Mouse (Mus musculus): ENCODE measurements around the gene Baz1b. TPM values are rescaled to one million over a fixed set of nuclear protein-coding genes. Genes with fewer than 3 reads are reported as not detected.

Baz1b gene
- polyA plus RNA-seq, 1 experiment from 2014 or later, result 20.9 TPM

DNA sequence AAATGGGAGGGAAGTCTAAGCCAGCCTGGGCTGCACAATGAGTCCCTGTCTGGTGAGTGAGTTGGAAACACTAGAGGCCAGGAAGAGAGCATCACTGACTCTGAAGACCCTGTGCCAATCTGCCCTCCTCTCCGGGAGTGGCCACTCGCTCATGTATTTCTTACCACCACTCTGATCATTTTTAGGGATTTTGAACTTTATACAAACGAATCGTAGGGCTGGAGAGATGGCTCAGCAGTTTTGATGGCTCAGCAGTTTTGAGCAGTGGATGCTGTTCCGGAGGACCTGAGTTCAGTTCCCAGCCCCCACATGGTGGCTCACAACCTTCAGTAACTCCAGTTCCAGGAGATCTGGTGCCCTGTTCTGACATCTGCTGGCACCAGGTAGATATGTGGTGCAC lies 14.1 kb upstream of the Baz1b start:
- H3K27me3 ChIP-seq (replicated peaks; ENCODE audit: control insufficient read depth, insufficient read depth, low read length), result no peaks in the 10 kb centered on the region
- H3K4me3 ChIP-seq (ENCODE audit: low read length), result no peak overlapping the region
- no peak overlapping the region for H3K4me2 ChIP-seq (ENCODE audit: low read depth, low read length)
- H3K4me1 ChIP-seq (ENCODE audit: control insufficient read depth, insufficient read depth, low read length), result peaks cover 5% of the 10 kb centered on the region; the same call in 1 of the 2 replicates
- no peaks in the 10 kb centered on the region for H3K9me3 ChIP-seq (ENCODE audit: control insufficient read depth, low read length)
- peaks cover 3% of the 10 kb centered on the region for H3K36me3 ChIP-seq (ENCODE audit: control insufficient read depth, insufficient read depth, low read length)
- no peak for ATAC-seq
- 95% methylated on average over 5 of the region's 5 CpGs for WGBS
- no peak overlapping the region for H3K27ac ChIP-seq (ENCODE audit: low read length)
- no peak overlapping the region for H3K9ac ChIP-seq (ENCODE audit: low read depth, low read length)

DNA sequence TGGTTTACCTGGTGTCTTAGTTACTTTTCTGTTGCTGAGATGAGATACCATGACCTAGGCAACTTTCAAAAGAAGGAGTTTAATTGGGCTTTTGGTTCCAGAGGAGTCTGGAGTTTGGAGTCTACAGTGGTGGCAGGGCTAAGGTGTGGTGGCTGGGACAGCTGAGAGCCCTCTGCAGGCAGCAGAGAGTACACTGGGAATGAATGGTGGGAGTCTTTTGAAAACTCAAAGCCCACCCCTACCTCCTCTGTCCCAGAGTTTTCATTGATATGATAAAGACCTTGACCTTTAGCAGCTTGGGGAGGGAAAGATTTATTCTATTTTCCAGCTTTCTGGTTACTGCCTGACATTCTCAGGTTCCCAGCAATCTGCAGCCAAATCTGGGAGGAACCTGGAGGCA lies 12.0 kb upstream of the Baz1b start:
- no peaks in the 10 kb centered on the region for H3K9me3 ChIP-seq (ENCODE audit: control insufficient read depth, low read length)
- ATAC-seq, result no peak
- no peaks in the 10 kb centered on the region for H3K27me3 ChIP-seq (replicated peaks; ENCODE audit: control insufficient read depth, insufficient read depth, low read length)
- no peaks in the 10 kb centered on the region for H3K4me1 ChIP-seq (ENCODE audit: control insufficient read depth, insufficient read depth, low read length)
- peaks cover 9% of the 10 kb centered on the region for H3K36me3 ChIP-seq (ENCODE audit: control insufficient read depth, insufficient read depth, low read length)
- no peak overlapping the region for H3K27ac ChIP-seq (ENCODE audit: low read length)
- no peak overlapping the region for H3K9ac ChIP-seq (ENCODE audit: low read depth, low read length)
- H3K4me3 ChIP-seq (ENCODE audit: low read length), result no peak overlapping the region
- H3K4me2 ChIP-seq (ENCODE audit: low read depth, low read length), result no peak overlapping the region

DNA sequence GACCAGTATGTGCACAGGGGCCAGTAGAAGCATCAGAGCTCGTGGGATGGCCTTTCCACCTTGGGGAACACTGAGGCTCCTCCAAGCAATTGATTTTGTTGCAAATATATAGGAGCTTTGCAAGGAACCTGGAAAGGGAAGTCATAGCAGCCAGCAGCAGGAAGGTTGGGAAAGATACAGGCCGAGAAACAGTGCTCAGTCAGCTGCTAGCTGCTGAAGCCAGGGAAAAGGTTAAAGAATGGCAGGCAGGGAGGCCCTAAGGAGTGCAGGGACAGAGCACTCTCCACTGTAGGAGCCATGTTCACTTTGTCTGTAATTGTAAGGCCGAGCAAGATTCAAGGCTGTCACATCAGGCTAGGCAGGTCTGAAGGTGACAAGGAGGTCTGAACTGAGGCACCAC lies 8.5 kb upstream of the Baz1b start:
- Histone ChIP-seq H3K4me3 (ENCODE audit: low read length) (no peak overlapping the region), H3K27me3 (replicated peaks; ENCODE audit: control insufficient read depth, insufficient read depth, low read length) (no peaks in the 10 kb centered on the region), H3K9me3 (ENCODE audit: control insufficient read depth, low read length) (no peaks in the 10 kb centered on the region), H3K27ac (ENCODE audit: low read length) (no peak overlapping the region), H3K4me1 (ENCODE audit: control insufficient read depth, insufficient read depth, low read length) (peaks cover 5% of the 10 kb centered on the region; the same call in 1 of the 2 replicates), H3K36me3 (ENCODE audit: control insufficient read depth, insufficient read depth, low read length) (peaks cover 22% of the 10 kb centered on the region), H3K9ac (ENCODE audit: low read depth, low read length) (no peak overlapping the region), H3K4me2 (ENCODE audit: low read depth, low read length) (no peak overlapping the region)
- WGBS, result 85% methylated on average over 3 of the region's 3 CpGs
- no peak for ATAC-seq

DNA sequence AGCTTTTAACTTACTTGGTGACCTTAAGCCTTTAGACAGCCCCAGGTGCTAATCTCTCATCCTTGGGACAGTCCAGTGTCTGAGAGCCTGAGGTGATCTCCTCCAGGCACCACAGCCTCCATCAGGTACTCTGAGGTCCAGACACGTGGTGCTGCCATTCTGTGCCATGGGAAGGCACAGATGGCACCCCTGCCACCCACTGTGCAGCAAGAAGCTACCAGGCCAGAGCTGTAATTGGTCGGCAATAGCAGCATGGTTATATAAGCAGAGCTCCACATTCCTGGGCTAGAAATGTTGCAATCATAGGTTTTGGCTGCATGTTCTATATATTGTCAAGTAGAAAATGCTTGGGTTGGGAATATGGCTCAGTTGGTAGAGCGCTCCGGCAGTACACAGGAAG lies 8.1 kb upstream of the Baz1b start:
- Histone ChIP-seq H3K27ac (ENCODE audit: low read length) (no peak overlapping the region), H3K9me3 (ENCODE audit: control insufficient read depth, low read length) (no peaks in the 10 kb centered on the region), H3K9ac (ENCODE audit: low read depth, low read length) (no peak overlapping the region), H3K4me3 (ENCODE audit: low read length) (no peak overlapping the region), H3K4me1 (ENCODE audit: control insufficient read depth, insufficient read depth, low read length) (peaks cover 6% of the 10 kb centered on the region; the same call in 1 of the 2 replicates), H3K36me3 (ENCODE audit: control insufficient read depth, insufficient read depth, low read length) (peaks cover 22% of the 10 kb centered on the region), H3K27me3 (replicated peaks; ENCODE audit: control insufficient read depth, insufficient read depth, low read length) (no peaks in the 10 kb centered on the region), H3K4me2 (ENCODE audit: low read depth, low read length) (no peak overlapping the region)
- no peak for ATAC-seq
- 87% methylated on average over 4 of the region's 4 CpGs for WGBS

DNA sequence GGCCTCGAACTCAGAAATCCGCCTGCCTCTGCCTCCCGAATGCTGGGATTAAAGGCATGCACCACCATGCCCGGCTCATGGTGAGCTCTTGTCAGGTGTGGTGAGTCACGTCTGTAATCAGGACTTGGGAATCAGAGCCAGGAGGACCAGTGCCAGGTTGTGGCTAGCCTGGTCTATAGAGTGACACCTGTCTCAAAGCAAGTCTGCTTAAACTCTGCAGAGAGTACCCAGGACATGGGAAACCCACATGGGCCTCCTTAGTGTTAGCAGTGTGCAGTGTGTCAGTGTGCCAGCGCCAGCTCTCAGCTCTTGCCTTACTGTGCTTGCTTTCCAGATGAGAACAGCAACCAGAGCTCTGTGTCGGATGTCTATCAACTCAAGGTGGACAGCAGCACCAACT lies 7.4 kb upstream of the Baz1b start:
- 91% methylated on average over 6 of the region's 7 CpGs for WGBS

DNA sequence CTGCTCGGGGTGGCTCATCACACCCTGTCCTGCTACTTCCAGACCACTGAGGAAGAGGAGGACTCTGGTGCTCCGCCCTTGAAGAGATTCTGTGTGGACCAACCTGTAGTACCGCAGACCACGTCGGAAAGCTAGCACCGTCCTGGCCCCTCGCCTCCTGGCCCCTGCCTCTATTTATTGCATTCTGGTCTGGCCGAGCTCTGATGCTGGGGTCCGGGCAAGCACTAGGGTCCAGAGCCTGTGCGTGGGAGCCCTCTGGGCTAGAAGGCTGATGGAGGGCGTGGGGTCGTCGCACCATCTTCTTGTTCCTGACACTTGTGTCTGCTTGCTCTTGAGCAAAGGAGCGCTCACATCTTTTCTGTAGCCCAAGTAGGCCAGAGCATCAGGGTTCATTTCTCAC lies 6.3 kb upstream of the Baz1b start:
- H3K27me3 ChIP-seq (replicated peaks; ENCODE audit: control insufficient read depth, insufficient read depth, low read length), result no peaks in the 10 kb centered on the region
- peaks cover 22% of the 10 kb centered on the region for H3K36me3 ChIP-seq (ENCODE audit: control insufficient read depth, insufficient read depth, low read length)
- no peak overlapping the region for H3K27ac ChIP-seq (ENCODE audit: low read length)
- WGBS, result 92% methylated on average over 14 of the region's 14 CpGs
- no peak for ATAC-seq
- H3K4me1 ChIP-seq (ENCODE audit: control insufficient read depth, insufficient read depth, low read length), result peaks cover 6% of the 10 kb centered on the region; the same call in 1 of the 2 replicates
- no peaks in the 10 kb centered on the region for H3K9me3 ChIP-seq (ENCODE audit: control insufficient read depth, low read length)
- H3K4me2 ChIP-seq (ENCODE audit: low read depth, low read length), result no peak overlapping the region
- no peak overlapping the region for H3K4me3 ChIP-seq (ENCODE audit: low read length)
- no peak overlapping the region for H3K9ac ChIP-seq (ENCODE audit: low read depth, low read length)

More for the DNA sequence above, 7.4 kb upstream of the Baz1b start:
- Histone ChIP-seq H3K36me3 (ENCODE audit: control insufficient read depth, insufficient read depth, low read length) (peaks cover 22% of the 10 kb centered on the region), H3K4me3 (ENCODE audit: low read length) (no peak overlapping the region), H3K9ac (ENCODE audit: low read depth, low read length) (no peak overlapping the region), H3K27me3 (replicated peaks; ENCODE audit: control insufficient read depth, insufficient read depth, low read length) (no peaks in the 10 kb centered on the region), H3K27ac (ENCODE audit: low read length) (no peak overlapping the region), H3K4me1 (ENCODE audit: control insufficient read depth, insufficient read depth, low read length) (peaks cover 6% of the 10 kb centered on the region; the same call in 1 of the 2 replicates), H3K9me3 (ENCODE audit: control insufficient read depth, low read length) (no peaks in the 10 kb centered on the region), H3K4me2 (ENCODE audit: low read depth, low read length) (no peak overlapping the region)
- ATAC-seq, result no peak

DNA sequence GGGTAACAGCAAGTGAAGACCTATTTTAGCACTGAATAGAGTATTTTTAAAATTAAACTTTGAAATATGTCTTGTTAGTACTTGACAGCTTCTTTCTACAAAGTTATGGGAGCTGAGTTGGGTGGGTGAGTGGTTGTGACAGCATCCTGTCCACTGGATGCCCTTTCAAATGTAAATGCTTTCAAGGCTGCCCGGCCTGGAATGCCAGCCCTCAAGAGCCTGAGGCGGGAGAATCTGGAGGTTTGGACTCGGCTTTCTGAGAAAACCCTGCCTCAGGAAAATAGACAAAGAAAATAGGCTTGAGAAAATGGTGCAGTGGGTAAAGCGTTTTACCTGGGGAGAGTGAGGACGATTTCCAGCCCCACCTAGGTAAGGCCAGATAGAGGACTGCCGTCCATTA lies 5.3 kb upstream of the Baz1b start:
- peaks cover 6% of the 10 kb centered on the region; the same call in 1 of the 2 replicates for H3K4me1 ChIP-seq (ENCODE audit: control insufficient read depth, insufficient read depth, low read length)

GRCm38 (mm10) chr5:135183131-135183861 lies 3.8 kb upstream of the Baz1b start:
- H3K27ac ChIP-seq (ENCODE audit: low read length), result peak overlapping the region; percentile 81
- H3K4me2 ChIP-seq (ENCODE audit: low read depth, low read length), result no peak overlapping the region
- H3K9ac ChIP-seq (ENCODE audit: low read depth, low read length), result peak overlapping the region; percentile 14; the same call in 1 of the 2 replicates
- H3K4me3 ChIP-seq (ENCODE audit: low read length), result no peak overlapping the region
- H3K27me3 ChIP-seq (replicated peaks; ENCODE audit: control insufficient read depth, insufficient read depth, low read length), result no peaks in the 10 kb centered on the region
- H3K36me3 ChIP-seq (ENCODE audit: control insufficient read depth, insufficient read depth, low read length), result peaks cover 19% of the 10 kb centered on the region
- H3K4me1 ChIP-seq (ENCODE audit: control insufficient read depth, insufficient read depth, low read length), result peaks cover 6% of the 10 kb centered on the region; the same call in 1 of the 2 replicates
- 42% methylated on average over 8 of the region's 8 CpGs for WGBS
- no peak for ATAC-seq
- H3K9me3 ChIP-seq (ENCODE audit: control insufficient read depth, low read length), result no peaks in the 10 kb centered on the region

More for the DNA sequence above, 5.3 kb upstream of the Baz1b start:
- no peak for ATAC-seq
- H3K27me3 ChIP-seq (replicated peaks; ENCODE audit: control insufficient read depth, insufficient read depth, low read length), result no peaks in the 10 kb centered on the region
- no peak overlapping the region for H3K4me2 ChIP-seq (ENCODE audit: low read depth, low read length)
- WGBS, result 83% methylated on average over 6 of the region's 6 CpGs
- H3K9me3 ChIP-seq (ENCODE audit: control insufficient read depth, low read length), result no peaks in the 10 kb centered on the region
- H3K36me3 ChIP-seq (ENCODE audit: control insufficient read depth, insufficient read depth, low read length), result peaks cover 22% of the 10 kb centered on the region
- no peak overlapping the region for H3K9ac ChIP-seq (ENCODE audit: low read depth, low read length)
- no peak overlapping the region for H3K4me3 ChIP-seq (ENCODE audit: low read length)
- H3K27ac ChIP-seq (ENCODE audit: low read length), result no peak overlapping the region

DNA sequence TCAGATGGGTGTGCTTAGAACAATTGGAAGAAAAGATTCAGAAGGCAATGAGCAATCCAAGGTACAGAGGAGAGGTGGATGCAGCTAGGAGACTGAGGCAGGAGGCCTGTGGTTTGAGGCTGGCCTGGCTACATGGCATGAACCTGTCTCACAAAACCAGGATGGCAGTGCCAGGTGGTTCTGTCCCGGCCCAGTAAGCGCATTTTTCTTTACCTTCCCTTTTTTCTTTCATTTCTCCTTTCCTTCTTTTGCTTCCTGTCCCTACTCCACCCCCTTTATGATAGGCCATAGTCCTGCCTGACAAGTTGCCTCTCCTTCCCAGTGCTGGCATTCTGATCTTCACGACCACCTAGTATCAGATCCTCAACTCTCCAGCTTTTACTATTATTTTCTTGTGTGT lies 2.0 kb upstream of the Baz1b start:
- Histone ChIP-seq H3K4me3 (ENCODE audit: low read length) (no peak overlapping the region), H3K27ac (ENCODE audit: low read length) (no peak overlapping the region), H3K4me1 (ENCODE audit: control insufficient read depth, insufficient read depth, low read length) (peaks cover 20% of the 10 kb centered on the region), H3K9ac (ENCODE audit: low read depth, low read length) (no peak overlapping the region), H3K9me3 (ENCODE audit: control insufficient read depth, low read length) (no peaks in the 10 kb centered on the region), H3K36me3 (ENCODE audit: control insufficient read depth, insufficient read depth, low read length) (peaks cover 14% of the 10 kb centered on the region), H3K27me3 (replicated peaks; ENCODE audit: control insufficient read depth, insufficient read depth, low read length) (no peaks in the 10 kb centered on the region), H3K4me2 (ENCODE audit: low read depth, low read length) (no peak overlapping the region)
- ATAC-seq, result no peak
- 92% methylated on average over 3 of the region's 3 CpGs for WGBS

- Histone ChIP-seq H3K9ac (ENCODE audit: low read depth, low read length) (no peak overlapping the region), H3K27me3 (replicated peaks; ENCODE audit: control insufficient read depth, insufficient read depth, low read length) (no peaks in the 10 kb centered on the region), H3K27ac (ENCODE audit: low read length) (no peak overlapping the region), H3K4me3 (ENCODE audit: low read length) (no peak overlapping the region), H3K9me3 (ENCODE audit: control insufficient read depth, low read length) (no peaks in the 10 kb centered on the region), H3K4me1 (ENCODE audit: control insufficient read depth, insufficient read depth, low read length) (peaks cover 21% of the 10 kb centered on the region), H3K36me3 (ENCODE audit: control insufficient read depth, insufficient read depth, low read length) (peaks cover 9% of the 10 kb centered on the region), H3K4me2 (ENCODE audit: low read depth, low read length) (no peak overlapping the region)
- WGBS, result 31% methylated on average over 3 of the region's 3 CpGs
- no peak for ATAC-seq
Observed at GRCm38 (mm10) chr5:135185596-135185995, 1.5 kb upstream of the Baz1b start.

Measured in intestine, embryonic 16.5 days (tissue).